Mouse (Mus musculus) lung, embryonic 14.5 days (tissue): Measurements from ENCODE around the gene Neto2. TPM values are rescaled to one million over a fixed set of nuclear protein-coding genes. Genes with fewer than 3 reads are reported as not detected.

ENCODE experiments used
- ATAC-seq: fragments of 200-750 bp; cut with Nextera tagmentation; 2 replicates; pipeline ENCODE4 v1.8.0; 2017; ENCODE audit warnings: mild to moderate bottlenecking, moderate TSS enrichment, moderate library complexity; ENCODE audit not compliant: insufficient read depth
- DNase-seq: peaks from one replicate; pipeline ENCODE4 v3.0.0-alpha.2; 2015
- H3K27ac ChIP-seq: fragments of 300-500 bp; sonication (generic); 2 replicates; pipeline ENCODE4 v1.5.1; 2014; ENCODE audit warnings: low read depth, mild to moderate bottlenecking, moderate library complexity
- H3K27me3 ChIP-seq: fragments of 300-500 bp; sonication (generic); 2 replicates; pipeline ENCODE4 v1.6.1; 2014; ENCODE audit warnings: low read length, control low read depth; ENCODE audit not compliant: insufficient read depth
- H3K36me3 ChIP-seq: fragments of 300-500 bp; sonication (generic); 2 replicates; pipeline ENCODE4 v1.6.1; 2014; ENCODE audit warnings: control low read depth; ENCODE audit not compliant: insufficient read depth
- H3K4me1 ChIP-seq: fragments of 300-500 bp; sonication (generic); 2 replicates; pipeline ENCODE4 v1.6.1; 2014; ENCODE audit warnings: antibody characterized with exemption, control low read depth; ENCODE audit not compliant: insufficient read depth
- H3K4me2 ChIP-seq: fragments of 300-500 bp; sonication (generic); 2 replicates; pipeline ENCODE4 v1.6.1; 2014; ENCODE audit warnings: mild to moderate bottlenecking
- H3K4me3 ChIP-seq: fragments of 300-500 bp; sonication (generic); 2 replicates; pipeline ENCODE4 v1.5.1; 2014; ENCODE audit warnings: low read depth, low read length
- H3K9ac ChIP-seq: fragments of 300-500 bp; sonication (generic); 2 replicates; pipeline ENCODE4 v1.6.1; 2014
- H3K9me3 ChIP-seq: fragments of 300-500 bp; sonication (generic); 2 replicates; pipeline ENCODE4 v1.6.1; 2016; ENCODE audit warnings: low read depth, low read length, control low read depth
- CTCF ChIP-seq: IDR thresholded peaks from 2 replicates; pipeline ENCODE4 v1.5.1; 2016; ENCODE audit warnings: antibody characterized with exemption, low read depth
- WGBS: fragments of 180-500 bp; shearing (Covaris S2); extraction: QIAGEN DNeasy Blood & Tissue Kit; methylation state at CpG from one replicate; pipeline ENCODE4 v1.1.7; 2014; 5-methylcytosine and 5-hydroxymethylcytosine counted together
- polyA plus RNA-seq: library from polyadenylated mRNA; unstranded; fragments of >200 nt; fragmentation: Nextera tagmentation; extraction: Ambion mirVana; gene quantifications from 2 replicates; pipeline ENCODE4 v1.2.1, GENCODE M21; 2014

Gene Neto2
- polyA plus RNA-seq, 1 experiment from 2014 or later, result 10.0 TPM

GRCm38 (mm10) chr8:85699051-85699450, 1.7 kb downstream of the Neto2 start:
- no peaks in the 10 kb centered on the region for H3K9me3 ChIP-seq
- peak; percentile 41 for ATAC-seq
- no peaks in the 10 kb centered on the region for H3K36me3 ChIP-seq
- peak; percentile 92 for DNase-seq
- H3K27me3 ChIP-seq, result 0 out of 2 replicates have a peak, but pooled peaks cover 3% of the 10 kb centered on the region
- H3K4me3 ChIP-seq, result no peak overlapping the region
- WGBS, result under 1% methylated on average over 6 of the region's 6 CpGs
- H3K9ac ChIP-seq, result no peak overlapping the region
- peak; percentile 92 for TF ChIP-seq CTCF
- no peaks in the 10 kb centered on the region for H3K4me1 ChIP-seq
- H3K4me2 ChIP-seq, result peak overlapping the region; percentile 38
- no peak overlapping the region for H3K27ac ChIP-seq

- Histone ChIP-seq H3K9me3 (no peaks in the 10 kb centered on the region), H3K27me3 (no peaks in the 10 kb centered on the region), H3K36me3 (no peaks in the 10 kb centered on the region), H3K4me3 (no peak overlapping the region), H3K27ac (no peak overlapping the region), H3K4me1 (no peaks in the 10 kb centered on the region), H3K4me2 (no peak overlapping the region), H3K9ac (no peak overlapping the region)
- DNase-seq, result peak; percentile 60
- ATAC-seq, result no peak
- peak; percentile 44 for TF ChIP-seq CTCF
These were observed 35.6 kb downstream of the Neto2 start for GRCm38 (mm10) chr8:85665146-85665545.

GRCm38 (mm10) chr8:85661995-85662394, 38.7 kb downstream of the Neto2 start:
- Histone ChIP-seq H3K27ac (no peak overlapping the region), H3K4me3 (no peak overlapping the region), H3K27me3 (no peaks in the 10 kb centered on the region), H3K9ac (no peak overlapping the region), H3K4me1 (no peaks in the 10 kb centered on the region), H3K36me3 (no peaks in the 10 kb centered on the region), H3K4me2 (no peak overlapping the region), H3K9me3 (no peaks in the 10 kb centered on the region)
- ATAC-seq, result peak; percentile 58; the same call in 1 of the 2 replicates
- 52% methylated on average over 5 of the region's 5 CpGs for WGBS
- DNase-seq, result peak; percentile 79
- peak; percentile 56 for TF ChIP-seq CTCF

GRCm38 (mm10) chr8:85651201-85651600, 49.5 kb downstream of the Neto2 start:
- no peak for TF ChIP-seq CTCF
- ATAC-seq (no peak), DNase-seq (no peak)
- H3K27ac ChIP-seq, result no peak overlapping the region
- H3K4me3 ChIP-seq, result no peak overlapping the region
- no peak overlapping the region for H3K4me2 ChIP-seq
- no peaks in the 10 kb centered on the region for H3K27me3 ChIP-seq
- H3K4me1 ChIP-seq, result no peaks in the 10 kb centered on the region
- no peaks in the 10 kb centered on the region for H3K36me3 ChIP-seq
- no peaks in the 10 kb centered on the region for H3K9me3 ChIP-seq
- no peak overlapping the region for H3K9ac ChIP-seq
- 83% methylated on average over 2 of the region's 2 CpGs for WGBS

- Histone ChIP-seq H3K9me3 (no peaks in the 10 kb centered on the region), H3K9ac (no peak overlapping the region)
- no peak for ATAC-seq
These were observed 52.2 kb downstream of the Neto2 start for GRCm38 (mm10) chr8:85648553-85648952.

GRCm38 (mm10) chr8:85644921-85645665, 55.6 kb downstream of the Neto2 start:
- Histone ChIP-seq H3K9me3 (no peaks in the 10 kb centered on the region), H3K27ac (no peak overlapping the region), H3K27me3 (no peaks in the 10 kb centered on the region), H3K36me3 (no peaks in the 10 kb centered on the region), H3K4me1 (no peaks in the 10 kb centered on the region), H3K4me2 (no peak overlapping the region), H3K4me3 (no peak overlapping the region), H3K9ac (no peak overlapping the region)
- 82% methylated on average over 4 of the region's 4 CpGs for WGBS
- DNase-seq (no peak), ATAC-seq (no peak)
- TF ChIP-seq CTCF, result no peak

More at GRCm38 (mm10) chr8:85648553-85648952, 52.2 kb downstream of the Neto2 start:
- no peak overlapping the region for H3K4me3 ChIP-seq
- no peaks in the 10 kb centered on the region for H3K36me3 ChIP-seq
- no peaks in the 10 kb centered on the region for H3K27me3 ChIP-seq
- H3K4me1 ChIP-seq, result no peaks in the 10 kb centered on the region
- H3K4me2 ChIP-seq, result no peak overlapping the region
- no peak overlapping the region for H3K27ac ChIP-seq
- DNase-seq, result no peak
- no peak for TF ChIP-seq CTCF

GRCm38 (mm10) chr8:85624450-85624849, 76.3 kb downstream of the Neto2 start:
- Histone ChIP-seq H3K9ac (no peak overlapping the region), H3K4me3 (no peak overlapping the region), H3K27ac (no peak overlapping the region), H3K36me3 (no peaks in the 10 kb centered on the region), H3K4me1 (no peaks in the 10 kb centered on the region), H3K9me3 (no peaks in the 10 kb centered on the region), H3K27me3 (no peaks in the 10 kb centered on the region), H3K4me2 (no peak overlapping the region)
- no peak for TF ChIP-seq CTCF
- WGBS, result 73% methylated on average over 6 of the region's 6 CpGs
- ATAC-seq (no peak), DNase-seq (no peak)
